Mouse (Mus musculus) megakaryocyte, embryonic 14.5 days (primary cell): ENCODE measurements around the gene Gm5108.

Experiments used
- FLI1 ChIP-seq: IDR thresholded peaks from 2 replicates; pipeline ENCODE4 v1.6.1; 2012; ENCODE audit warnings: low read length, inconsistent platforms, mixed read lengths
- GATA1 ChIP-seq: IDR thresholded peaks from 3 replicates; pipeline ENCODE4 v1.6.1; 2012; ENCODE audit warnings: mixed read lengths, low read length, inconsistent platforms, borderline replicate concordance

DNA sequence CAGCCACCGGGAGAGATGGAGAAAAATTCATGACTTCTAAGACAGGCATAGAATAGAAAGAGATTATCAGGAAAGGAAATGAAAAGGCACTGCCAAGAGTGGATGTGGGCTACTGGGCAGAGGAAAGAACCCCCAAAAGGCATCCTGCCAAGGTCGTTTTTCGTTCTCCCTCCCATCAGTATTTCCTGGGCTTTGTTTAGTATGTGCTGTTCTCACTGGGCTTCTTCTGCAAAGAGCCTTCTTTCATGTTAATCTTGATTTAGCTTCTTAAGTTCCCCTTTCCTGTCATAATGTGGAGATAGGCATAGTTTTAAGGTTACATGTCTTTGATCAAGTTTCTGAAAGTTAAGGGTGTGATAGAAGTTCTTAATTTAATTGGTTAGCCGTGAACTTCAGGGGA, 10.9 kb upstream of the Gm5108 start:
- TF ChIP-seq GATA1 (no peak), FLI1 (no peak)
